Mouse (Mus musculus) heart, adult 8-10 months (tissue): Measurements from ENCODE around the gene Hs3st3b1. TPM values are rescaled to one million over a fixed set of nuclear protein-coding genes. Genes with fewer than 3 reads are reported as not detected.

Experiments used
- DNase-seq: peaks from one replicate; pipeline ENCODE4 v3.0.0; 2022; ENCODE audit warnings: low spot score
- total RNA-seq, 4 experiments: library from RNA; stranded (reverse); gene quantifications; 2 replicates each; pipeline ENCODE4 v1.2.4; 2022

The Hs3st3b1 gene
- 1 to 10 TPM in 1 of 4 experiments, under 1 TPM in 3; 0.66 to 1.0 (median 0.86) TPM for total RNA-seq

GRCm38 (mm10) chr11:63922091-63922621 is at the start of gene Hs3st3b1:
Gene Hs3st3b1 (minus strand): TSS chr11:63922290.
- DNase-seq = peak; percentile 92

DNA sequence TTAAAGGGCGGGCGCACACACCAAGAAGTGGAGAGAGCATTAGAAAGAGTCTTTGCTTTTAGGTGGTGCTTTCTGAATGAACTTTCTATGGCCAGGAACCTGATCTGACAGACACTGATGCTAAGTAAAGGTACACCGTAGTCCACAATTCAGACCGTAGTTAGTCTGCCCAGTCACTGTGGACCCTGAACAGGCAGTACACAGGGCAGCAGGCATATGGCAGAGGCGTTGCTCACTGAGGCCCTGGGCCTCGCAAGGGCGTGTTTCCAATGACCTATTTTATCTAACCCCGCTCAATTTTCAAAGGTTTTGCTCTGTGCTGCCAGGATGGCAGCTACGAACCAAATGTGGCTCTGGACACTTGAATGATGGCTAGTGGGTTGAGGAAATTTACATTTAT is 49.4 kb upstream of the Hs3st3b1 start:
- DNase-seq = no peak

DNA sequence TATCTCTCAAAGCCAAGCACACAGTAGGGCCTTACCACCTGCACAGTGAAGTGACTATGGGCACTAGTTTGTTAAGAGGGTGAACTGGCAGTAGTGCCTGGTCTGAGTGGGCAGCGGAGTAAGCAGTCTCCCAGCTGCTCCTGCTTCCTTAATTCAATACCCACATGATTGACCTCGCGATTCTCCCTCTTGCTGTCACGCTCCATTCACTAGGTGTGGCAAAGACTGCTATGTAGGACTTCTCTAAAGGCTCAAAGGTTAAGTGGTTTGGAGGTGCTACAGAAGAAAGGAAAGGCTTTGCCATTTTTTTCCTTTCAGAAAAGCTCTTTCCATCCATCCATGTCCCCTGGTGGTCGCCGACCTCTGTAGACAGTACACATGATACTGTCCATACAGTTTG is 48.7 kb upstream of the Hs3st3b1 start:
- no peak for DNase-seq

GRCm38 (mm10) chr11:63969205-63969910 is 47.3 kb upstream of the Hs3st3b1 start:
- no peak for DNase-seq

DNA sequence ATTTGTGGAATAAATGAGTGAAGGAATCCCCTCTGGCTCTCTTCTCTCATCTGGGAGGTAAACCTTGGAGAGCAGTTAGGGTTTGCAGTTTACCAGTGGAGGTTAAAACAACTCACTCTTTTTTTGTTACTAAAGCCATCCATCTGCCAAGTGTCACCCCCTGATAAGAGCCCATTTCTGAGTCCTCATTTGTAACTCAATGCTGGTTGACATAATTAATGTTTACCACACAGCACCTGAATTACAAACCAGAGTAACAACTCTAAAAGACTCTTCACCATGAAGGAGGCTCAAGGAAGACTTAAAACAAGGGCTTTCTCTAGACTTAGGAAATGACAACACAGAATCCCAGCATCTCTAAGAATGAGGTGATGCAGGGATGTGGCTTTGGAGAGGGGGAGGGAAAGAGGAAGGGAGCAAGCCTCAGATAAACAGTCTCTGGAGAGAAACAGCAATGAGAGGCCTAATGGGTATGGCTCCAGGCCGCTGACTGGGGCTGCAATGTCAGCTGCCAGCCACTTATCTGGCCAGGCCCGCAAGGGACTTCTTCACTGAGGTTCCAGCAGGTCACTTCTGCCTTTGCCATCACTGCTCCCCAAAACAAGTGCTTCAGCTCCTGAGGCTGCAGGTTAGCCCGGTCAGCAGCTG is 46.4 kb upstream of the Hs3st3b1 start:
- DNase-seq = no peak

- no peak for DNase-seq
These were observed 45.7 kb upstream of the Hs3st3b1 start for GRCm38 (mm10) chr11:63967641-63968387.

- DNase-seq = no peak
These were observed 43.3 kb upstream of the Hs3st3b1 start for GRCm38 (mm10) chr11:63965437-63965836.

DNA sequence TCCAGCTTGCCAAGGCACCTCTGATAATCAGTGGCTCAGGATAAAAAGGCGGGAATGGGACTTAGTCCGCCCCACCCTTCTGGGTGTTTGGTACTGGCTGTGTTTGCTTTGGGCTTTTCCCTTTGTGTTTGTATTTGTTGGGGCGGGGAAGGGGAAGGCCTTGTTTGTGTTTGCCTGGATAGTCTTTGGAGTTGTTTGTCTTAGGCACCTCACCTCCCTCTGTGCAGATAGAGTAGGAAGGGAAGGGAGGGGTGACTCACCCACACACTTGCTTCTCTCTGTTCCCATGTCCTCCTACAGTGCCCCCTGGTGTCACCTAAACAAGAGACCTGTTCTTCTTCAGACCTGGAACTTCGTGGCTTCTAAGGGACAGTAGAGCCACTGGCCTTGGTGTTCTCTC is 35.1 kb upstream of the Hs3st3b1 start:
- DNase-seq = peak; percentile 17

GRCm38 (mm10) chr11:63956748-63957147 is 34.7 kb upstream of the Hs3st3b1 start:
- DNase-seq = no peak

DNA sequence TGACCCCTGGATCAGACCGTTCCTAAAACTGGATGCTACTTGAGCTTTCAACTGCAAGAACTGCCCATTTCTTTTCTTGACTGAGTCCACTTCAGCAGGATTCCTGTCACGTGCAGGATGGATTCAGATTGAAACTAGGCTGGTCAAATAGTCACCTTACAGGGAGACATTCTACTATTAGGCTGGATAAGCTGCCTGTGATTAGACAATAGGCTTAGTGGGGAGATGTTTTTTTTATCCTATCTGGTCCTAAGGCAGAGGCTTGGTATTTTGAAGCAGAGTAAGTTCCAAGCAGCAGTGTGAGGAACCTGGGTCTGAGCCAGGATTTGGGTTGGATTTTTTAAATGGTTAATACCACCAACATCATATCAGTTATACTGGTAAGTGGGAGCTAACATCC is 31.8 kb upstream of the Hs3st3b1 start:
- no peak for DNase-seq

GRCm38 (mm10) chr11:63952743-63953191 is 30.7 kb upstream of the Hs3st3b1 start:
- no peak for DNase-seq

DNA sequence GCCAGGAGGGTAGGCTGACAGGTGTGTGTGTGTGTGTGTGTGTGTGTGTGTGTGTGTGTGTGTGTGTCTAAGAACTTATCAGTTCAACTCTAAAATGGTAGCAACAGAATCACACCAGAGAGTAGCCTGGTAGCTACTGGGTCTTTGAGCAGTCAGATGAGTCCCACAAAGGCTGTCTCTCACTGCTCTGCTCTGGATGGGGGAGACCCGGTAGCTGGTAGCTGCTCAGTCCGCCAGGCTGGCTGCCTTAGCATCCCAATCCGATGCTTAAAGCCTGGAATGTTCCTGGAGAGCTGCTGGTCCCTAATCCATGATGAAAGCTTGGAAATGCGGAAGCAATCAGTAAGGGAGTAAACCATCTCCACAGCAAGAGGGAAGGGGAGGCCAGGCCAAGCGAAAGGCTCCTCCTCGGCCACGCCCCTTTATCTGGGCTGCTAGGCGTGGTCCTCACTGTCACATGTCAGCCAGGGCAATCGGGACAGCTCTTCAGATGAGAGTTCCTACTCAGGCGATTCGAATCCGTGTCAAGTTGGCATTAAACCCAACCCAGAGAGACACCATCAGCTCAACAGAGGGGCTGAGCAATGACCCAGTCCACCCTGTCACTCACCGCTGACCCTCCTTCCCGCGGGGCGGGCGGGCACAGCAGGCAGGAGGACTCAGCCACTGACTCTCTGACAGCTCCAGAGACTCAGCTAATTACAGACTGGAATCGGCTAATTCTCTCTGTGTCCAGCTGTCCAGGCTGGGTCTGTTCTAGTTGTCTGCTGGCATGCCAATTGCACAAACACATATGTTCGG is 29.9 kb upstream of the Hs3st3b1 start:
- DNase-seq = peak; percentile 48

GRCm38 (mm10) chr11:63948371-63948770 is 26.3 kb upstream of the Hs3st3b1 start:
- no peak for DNase-seq

GRCm38 (mm10) chr11:63947024-63947423 is 24.9 kb upstream of the Hs3st3b1 start:
- DNase-seq = peak; percentile 45

- DNase-seq = no peak
These were observed 21.9 kb upstream of the Hs3st3b1 start for GRCm38 (mm10) chr11:63943947-63944346.

GRCm38 (mm10) chr11:63943268-63943890 is 21.3 kb upstream of the Hs3st3b1 start:
- no peak for DNase-seq

- DNase-seq = no peak
These were observed 20.1 kb upstream of the Hs3st3b1 start for GRCm38 (mm10) chr11:63942177-63942576.

GRCm38 (mm10) chr11:63936641-63937040 is 14.6 kb upstream of the Hs3st3b1 start:
- DNase-seq = no peak

DNA sequence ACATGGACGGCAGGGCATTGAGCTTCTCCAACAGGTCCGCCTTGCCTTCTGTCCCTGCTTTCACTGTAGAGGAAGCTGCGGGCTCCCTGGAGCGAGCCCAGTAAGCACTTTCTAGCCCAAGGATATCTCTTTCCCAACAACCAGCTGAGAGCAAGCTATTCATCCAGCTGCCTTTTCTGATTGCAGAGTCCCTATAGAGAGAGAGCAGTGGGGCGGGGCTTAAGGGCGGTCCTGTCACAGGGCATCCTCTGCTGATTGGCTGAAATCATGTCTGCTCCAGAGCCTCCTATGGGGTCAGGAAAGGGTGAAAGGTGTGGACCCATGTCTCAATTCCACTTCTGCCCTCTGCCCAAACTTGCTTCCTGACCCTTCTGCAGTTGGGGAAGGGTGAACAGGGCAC is 4.8 kb upstream of the Hs3st3b1 start:
- DNase-seq = no peak

DNA sequence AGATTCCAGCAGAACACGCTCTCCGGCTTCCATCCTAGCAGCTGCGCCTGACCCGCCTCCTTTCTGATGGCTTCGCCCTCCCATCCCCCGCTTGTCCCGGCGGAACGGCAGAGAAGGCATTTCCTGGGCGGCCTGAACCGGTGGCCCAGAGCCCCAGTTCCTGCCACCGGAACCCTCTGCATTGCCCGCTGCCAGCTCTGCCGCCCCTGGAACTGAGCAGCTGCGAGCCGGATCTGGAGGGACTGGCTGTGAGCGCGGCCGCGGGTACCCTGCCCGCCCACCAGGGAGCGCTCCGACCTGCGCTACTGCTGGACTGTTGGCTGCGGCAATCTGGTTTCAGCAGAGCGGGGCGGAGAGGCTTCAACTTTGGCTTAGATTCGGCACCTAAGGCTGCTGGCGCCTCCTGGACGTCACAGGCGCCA is 3.1 kb upstream of the Hs3st3b1 start:
- DNase-seq = peak; percentile 77
